Mouse (Mus musculus) midbrain, embryonic 13.5 days (tissue): ENCODE data around the gene Gpr33. TPM values are rescaled to one million over a fixed set of nuclear protein-coding genes. Genes with fewer than 3 reads are reported as not detected.

Experiments used
- ATAC-seq: fragments of 200-750 bp; cut with Nextera tagmentation; 2 replicates; pipeline ENCODE4 v1.8.0; 2017; ENCODE audit warnings: mild to moderate bottlenecking, moderate TSS enrichment, moderate library complexity
- H3K27ac ChIP-seq: fragments of 300-500 bp; sonication (generic); 2 replicates; pipeline ENCODE4 v1.5.1; 2015; ENCODE audit warnings: inconsistent platforms, mild to moderate bottlenecking, moderate library complexity
- H3K27me3 ChIP-seq: fragments of 300-500 bp; sonication (generic); 2 replicates; pipeline ENCODE4 v1.6.1; 2015; ENCODE audit warnings: mild to moderate bottlenecking, inconsistent platforms
- H3K36me3 ChIP-seq: fragments of 300-500 bp; sonication (generic); 2 replicates; pipeline ENCODE4 v1.6.1; 2015; ENCODE audit warnings: mild to moderate bottlenecking, inconsistent platforms
- H3K4me1 ChIP-seq: fragments of 300-500 bp; sonication (generic); replicated peaks from 2 replicates; pipeline ENCODE4 v1.6.1; 2015; ENCODE audit warnings: inconsistent platforms
- H3K4me2 ChIP-seq: fragments of 300-500 bp; sonication (generic); replicated peaks from 2 replicates; pipeline ENCODE4 v1.6.1; 2015; ENCODE audit warnings: moderate library complexity, mild to moderate bottlenecking, inconsistent platforms
- H3K4me3 ChIP-seq: fragments of 300-500 bp; sonication (generic); replicated peaks from 2 replicates; pipeline ENCODE4 v1.5.1; 2015; ENCODE audit warnings: mild to moderate bottlenecking, inconsistent platforms
- H3K9ac ChIP-seq: fragments of 300-500 bp; sonication (generic); replicated peaks from 2 replicates; pipeline ENCODE4 v1.6.1; 2015; ENCODE audit warnings: mild to moderate bottlenecking, inconsistent platforms
- H3K9me3 ChIP-seq: fragments of 300-500 bp; sonication (generic); 2 replicates; pipeline ENCODE4 v1.6.1; 2016; ENCODE audit warnings: mild to moderate bottlenecking, inconsistent platforms
- WGBS: fragments of 180-500 bp; shearing (Covaris S2); methylation state at CpG from one replicate; pipeline ENCODE4 v1.1.7; 2015; 5-methylcytosine and 5-hydroxymethylcytosine counted together
- polyA plus RNA-seq: library from polyadenylated mRNA; unstranded; fragments of >200 nt; fragmentation: Nextera tagmentation; extraction: Ambion mirVana; gene quantifications from 2 replicates; pipeline ENCODE4 v1.2.1, GENCODE M21; 2015

Gene Gpr33
- not detected in 2 replicates for polyA plus RNA-seq

GRCm38 (mm10) chr12:52027963-52028362 is at the start of gene Gpr33:
Gene Gpr33 (minus strand): TSS chr12:52028063.
- H3K36me3 ChIP-seq: no peaks in the 10 kb centered on the region
- no peak within 1 kb of the TSS for H3K9ac ChIP-seq
- H3K4me2 ChIP-seq: no peak within 1 kb of the TSS
- H3K27me3 ChIP-seq: no peaks in the 10 kb centered on the region
- no peak within 1 kb of the TSS for H3K27ac ChIP-seq
- no peak within 1 kb of the TSS for H3K4me3 ChIP-seq
- no peak for ATAC-seq
- H3K9me3 ChIP-seq: no peaks in the 10 kb centered on the region
- WGBS: 93% methylated on average over 3 of the region's 3 CpGs
- H3K4me1 ChIP-seq: no peaks in the 10 kb centered on the region

GRCm38 (mm10) chr12:52049324-52049723 is 21.5 kb upstream of the Gpr33 start:
- no peak for ATAC-seq
- WGBS: 86% methylated on average over 2 of the region's 2 CpGs
- no peaks in the 10 kb centered on the region for H3K27me3 ChIP-seq

GRCm38 (mm10) chr12:52046371-52046770 is 18.5 kb upstream of the Gpr33 start:
- Histone ChIP-seq H3K36me3 (no peaks in the 10 kb centered on the region), H3K4me1 (no peaks in the 10 kb centered on the region), H3K4me3 (no peak overlapping the region), H3K4me2 (no peak overlapping the region), H3K27me3 (no peaks in the 10 kb centered on the region), H3K27ac (no peak overlapping the region), H3K9me3 (no peaks in the 10 kb centered on the region), H3K9ac (no peak overlapping the region)
- WGBS: 94% methylated on average over 4 of the region's 4 CpGs
- ATAC-seq: no peak

More at GRCm38 (mm10) chr12:52049324-52049723, 21.5 kb upstream of the Gpr33 start:
- Histone ChIP-seq H3K4me1 (no peaks in the 10 kb centered on the region), H3K4me2 (no peak overlapping the region), H3K27ac (no peak overlapping the region), H3K4me3 (no peak overlapping the region), H3K36me3 (no peaks in the 10 kb centered on the region), H3K9me3 (no peaks in the 10 kb centered on the region), H3K9ac (no peak overlapping the region)

GRCm38 (mm10) chr12:52042818-52043336 is 15.0 kb upstream of the Gpr33 start:
- no peaks in the 10 kb centered on the region for H3K9me3 ChIP-seq
- H3K36me3 ChIP-seq: no peaks in the 10 kb centered on the region
- H3K27me3 ChIP-seq: no peaks in the 10 kb centered on the region
- H3K4me1 ChIP-seq: no peaks in the 10 kb centered on the region
- H3K27ac ChIP-seq: no peak overlapping the region
- no peak overlapping the region for H3K4me2 ChIP-seq
- no peak for ATAC-seq
- 82% methylated on average over 10 of the region's 10 CpGs for WGBS
- H3K4me3 ChIP-seq: no peak overlapping the region
- H3K9ac ChIP-seq: no peak overlapping the region

- no peaks in the 10 kb centered on the region for H3K36me3 ChIP-seq
- no peaks in the 10 kb centered on the region for H3K9me3 ChIP-seq
- H3K4me2 ChIP-seq: no peak overlapping the region
- ATAC-seq: peak; percentile 37; the same call in 1 of the 2 replicates
- WGBS: 69% methylated on average over 3 of the region's 3 CpGs
- H3K4me1 ChIP-seq: 0 out of 2 replicates have a peak, but pooled peaks cover 4% of the 10 kb centered on the region
- no peak overlapping the region for H3K9ac ChIP-seq
- no peaks in the 10 kb centered on the region for H3K27me3 ChIP-seq
- no peak overlapping the region for H3K4me3 ChIP-seq
- H3K27ac ChIP-seq: no peak overlapping the region
Observed at GRCm38 (mm10) chr12:52038352-52038751, 10.5 kb upstream of the Gpr33 start.

GRCm38 (mm10) chr12:52034956-52035355 is 7.1 kb upstream of the Gpr33 start:
- H3K9ac ChIP-seq: no peak overlapping the region
- no peak overlapping the region for H3K4me3 ChIP-seq
- H3K27me3 ChIP-seq: no peaks in the 10 kb centered on the region
- no peak overlapping the region for H3K27ac ChIP-seq
- 0 out of 2 replicates have a peak, but pooled peaks cover 4% of the 10 kb centered on the region for H3K4me1 ChIP-seq
- no peaks in the 10 kb centered on the region for H3K36me3 ChIP-seq
- no peaks in the 10 kb centered on the region for H3K9me3 ChIP-seq
- H3K4me2 ChIP-seq: no peak overlapping the region
- no peak for ATAC-seq
- WGBS: 86% methylated on average over 3 of the region's 3 CpGs

GRCm38 (mm10) chr12:52032276-52032675 is 4.4 kb upstream of the Gpr33 start:
- Histone ChIP-seq H3K9ac (no peak overlapping the region), H3K9me3 (no peaks in the 10 kb centered on the region), H3K27me3 (no peaks in the 10 kb centered on the region), H3K4me1 (0 out of 2 replicates have a peak, but pooled peaks cover 4% of the 10 kb centered on the region), H3K4me3 (no peak overlapping the region), H3K36me3 (no peaks in the 10 kb centered on the region), H3K27ac (no peak overlapping the region), H3K4me2 (no peak overlapping the region)
- no peak for ATAC-seq
- WGBS: 88% methylated on average over 6 of the region's 6 CpGs

GRCm38 (mm10) chr12:52014494-52015029 is 13.3 kb downstream of the Gpr33 start:
- no peak overlapping the region for H3K4me2 ChIP-seq
- WGBS: 96% methylated on average over 7 of the region's 7 CpGs
- ATAC-seq: no peak
- H3K4me1 ChIP-seq: 0 out of 2 replicates have a peak, but pooled peaks cover 7% of the 10 kb centered on the region
- no peaks in the 10 kb centered on the region for H3K27me3 ChIP-seq
- H3K9me3 ChIP-seq: no peaks in the 10 kb centered on the region
- H3K36me3 ChIP-seq: no peaks in the 10 kb centered on the region
- H3K27ac ChIP-seq: no peak overlapping the region
- H3K9ac ChIP-seq: no peak overlapping the region
- H3K4me3 ChIP-seq: no peak overlapping the region

GRCm38 (mm10) chr12:52014044-52014443 is 13.8 kb downstream of the Gpr33 start:
- Histone ChIP-seq H3K4me3 (no peak overlapping the region), H3K27ac (no peak overlapping the region), H3K9me3 (no peaks in the 10 kb centered on the region), H3K27me3 (no peaks in the 10 kb centered on the region), H3K4me2 (no peak overlapping the region), H3K4me1 (0 out of 2 replicates have a peak, but pooled peaks cover 10% of the 10 kb centered on the region), H3K9ac (no peak overlapping the region), H3K36me3 (no peaks in the 10 kb centered on the region)
- 89% methylated on average over 11 of the region's 11 CpGs for whole genome bisulfite sequencing
- no peak for ATAC-seq

- ATAC-seq: no peak
Observed at GRCm38 (mm10) chr12:52013274-52013673, 14.6 kb downstream of the Gpr33 start.

GRCm38 (mm10) chr12:52012159-52012558 is 15.7 kb downstream of the Gpr33 start:
- Histone ChIP-seq H3K9ac (no peak overlapping the region), H3K27ac (no peak overlapping the region), H3K36me3 (no peaks in the 10 kb centered on the region), H3K9me3 (no peaks in the 10 kb centered on the region), H3K27me3 (no peaks in the 10 kb centered on the region), H3K4me2 (no peak overlapping the region), H3K4me3 (no peak overlapping the region), H3K4me1 (0 out of 2 replicates have a peak, but pooled peaks cover 10% of the 10 kb centered on the region)
- 82% methylated on average over 8 of the region's 8 CpGs for WGBS
- ATAC-seq: no peak

More at GRCm38 (mm10) chr12:52013274-52013673, 14.6 kb downstream of the Gpr33 start:
- WGBS: 79% methylated on average over 9 of the region's 9 CpGs
- no peaks in the 10 kb centered on the region for H3K27me3 ChIP-seq
- H3K4me2 ChIP-seq: no peak overlapping the region
- 0 out of 2 replicates have a peak, but pooled peaks cover 10% of the 10 kb centered on the region for H3K4me1 ChIP-seq
- no peak overlapping the region for H3K27ac ChIP-seq
- no peak overlapping the region for H3K9ac ChIP-seq
- no peaks in the 10 kb centered on the region for H3K36me3 ChIP-seq
- no peak overlapping the region for H3K4me3 ChIP-seq
- H3K9me3 ChIP-seq: no peaks in the 10 kb centered on the region

GRCm38 (mm10) chr12:52010630-52010961 is 17.3 kb downstream of the Gpr33 start:
- Histone ChIP-seq H3K9me3 (no peaks in the 10 kb centered on the region), H3K27ac (peak overlapping the region; percentile 53; the same call in 1 of the 2 replicates), H3K36me3 (no peaks in the 10 kb centered on the region), H3K4me3 (peak overlapping the region; percentile 27), H3K4me2 (peak overlapping the region; percentile 53), H3K4me1 (peaks cover 13% of the 10 kb centered on the region), H3K9ac (no peak overlapping the region; the same call in 1 of the 2 replicates), H3K27me3 (no peaks in the 10 kb centered on the region)
- no peak for ATAC-seq
- 54% methylated on average over 2 of the region's 2 CpGs for WGBS
